Mouse (Mus musculus) embryonic facial prominence, embryonic 13.5 days (tissue): ENCODE measurements at regions not wholly inside any gene's neighbourhood (a gene's known extent, or its start where the extent isn't known, plus 50 kb on each side); places are given as distances from the start of the nearest gene placed in this dataset.

ENCODE experiments used
- ATAC-seq: fragments of 200-750 bp; cut with Nextera tagmentation; 2 replicates; pipeline ENCODE4 v1.8.0; 2017; ENCODE audit warnings: low read depth; ENCODE audit not compliant: insufficient number of reproducible peaks, insufficient read depth, low FRiP score, low TSS enrichment
- H3K27ac ChIP-seq: fragments of 300-500 bp; sonication (generic); 2 replicates; pipeline ENCODE4 v1.5.1; 2015; ENCODE audit warnings: moderate library complexity, mild to moderate bottlenecking, inconsistent platforms
- H3K27me3 ChIP-seq: fragments of 300-500 bp; sonication (generic); 2 replicates; pipeline ENCODE4 v1.6.1; 2015; ENCODE audit warnings: mild to moderate bottlenecking, inconsistent platforms
- H3K36me3 ChIP-seq: fragments of 300-500 bp; sonication (generic); 2 replicates; pipeline ENCODE4 v1.6.1; 2015; ENCODE audit warnings: mild to moderate bottlenecking, inconsistent platforms
- H3K4me1 ChIP-seq: fragments of 300-500 bp; sonication (generic); 2 replicates; pipeline ENCODE4 v1.6.1; 2015; ENCODE audit warnings: inconsistent platforms
- H3K4me2 ChIP-seq: fragments of 300-500 bp; sonication (generic); 2 replicates; pipeline ENCODE4 v1.6.1; 2015; ENCODE audit warnings: moderate library complexity, mild to moderate bottlenecking, inconsistent platforms
- H3K4me3 ChIP-seq: fragments of 300-500 bp; sonication (generic); 2 replicates; pipeline ENCODE4 v1.5.1; 2015; ENCODE audit warnings: mild to moderate bottlenecking, inconsistent platforms
- H3K9ac ChIP-seq: fragments of 300-500 bp; sonication (generic); 2 replicates; pipeline ENCODE4 v1.6.1; 2015; ENCODE audit warnings: mild to moderate bottlenecking, inconsistent platforms
- H3K9me3 ChIP-seq: fragments of 300-500 bp; sonication (generic); 2 replicates; pipeline ENCODE4 v1.6.1; 2016; ENCODE audit warnings: inconsistent platforms
- WGBS: fragments of 180-500 bp; shearing (Covaris S2); methylation state at CpG from one replicate; pipeline ENCODE4 v1.1.7; 2015; ENCODE audit warnings: mixed read lengths; 5-methylcytosine and 5-hydroxymethylcytosine counted together

- WGBS, result 15% methylated on average over 13 of the region's 13 CpGs
- H3K36me3 ChIP-seq, result no peaks in the 10 kb centered on the region
- H3K9me3 ChIP-seq, result no peaks in the 10 kb centered on the region
- no peaks in the 10 kb centered on the region for H3K27me3 ChIP-seq
- peaks cover 36% of the 10 kb centered on the region for H3K4me1 ChIP-seq
- H3K4me3 ChIP-seq, result no peak overlapping the region
- H3K4me2 ChIP-seq, result peak overlapping the region; percentile 17
- H3K27ac ChIP-seq, result peak overlapping the region; percentile 41
- ATAC-seq, result no peak; the same call in 1 of the 2 replicates
- no peak overlapping the region for H3K9ac ChIP-seq
These were observed 215.6 kb upstream of the Jarid2 start for GRCm38 (mm10) chr13:44513378-44514285.

GRCm38 (mm10) chr13:44514636-44515158 lies 214.6 kb upstream of the Jarid2 start:
- Histone ChIP-seq H3K27ac (peak overlapping the region; percentile 41), H3K27me3 (0 out of 2 replicates have a peak, but pooled peaks cover 2% of the 10 kb centered on the region), H3K36me3 (no peaks in the 10 kb centered on the region), H3K9ac (no peak overlapping the region), H3K4me2 (peak overlapping the region; percentile 17), H3K9me3 (no peaks in the 10 kb centered on the region), H3K4me3 (no peak overlapping the region), H3K4me1 (peaks cover 36% of the 10 kb centered on the region)
- ATAC-seq, result 0 out of 2 replicates have a peak, but pooled peaks have one; percentile 52
- WGBS, result 26% methylated on average over 5 of the region's 5 CpGs

- WGBS, result 46% methylated on average over 4 of the region's 4 CpGs
- Histone ChIP-seq H3K4me3 (no peak overlapping the region), H3K27me3 (0 out of 2 replicates have a peak, but pooled peaks cover 2% of the 10 kb centered on the region), H3K9ac (no peak overlapping the region), H3K36me3 (no peaks in the 10 kb centered on the region), H3K4me2 (no peak overlapping the region), H3K4me1 (peaks cover 31% of the 10 kb centered on the region), H3K27ac (no peak overlapping the region), H3K9me3 (no peaks in the 10 kb centered on the region)
- ATAC-seq, result no peak
These were observed 212.4 kb upstream of the Jarid2 start for GRCm38 (mm10) chr13:44516863-44517262.

GRCm38 (mm10) chr13:44517312-44517711 lies 212.0 kb upstream of the Jarid2 start:
- H3K9ac ChIP-seq, result no peak overlapping the region
- H3K4me2 ChIP-seq, result no peak overlapping the region
- H3K36me3 ChIP-seq, result no peaks in the 10 kb centered on the region
- no peak overlapping the region for H3K4me3 ChIP-seq
- no peaks in the 10 kb centered on the region for H3K9me3 ChIP-seq
- 89% methylated on average over 9 of the region's 9 CpGs for WGBS
- H3K27ac ChIP-seq, result no peak overlapping the region
- H3K27me3 ChIP-seq, result 0 out of 2 replicates have a peak, but pooled peaks cover 2% of the 10 kb centered on the region
- H3K4me1 ChIP-seq, result peaks cover 31% of the 10 kb centered on the region
- ATAC-seq, result no peak

GRCm38 (mm10) chr13:44518215-44518614 lies 211.1 kb upstream of the Jarid2 start:
- 87% methylated on average over 4 of the region's 4 CpGs for WGBS
- Histone ChIP-seq H3K9me3 (no peaks in the 10 kb centered on the region), H3K27ac (no peak overlapping the region), H3K27me3 (0 out of 2 replicates have a peak, but pooled peaks cover 2% of the 10 kb centered on the region), H3K4me2 (no peak overlapping the region), H3K9ac (no peak overlapping the region), H3K36me3 (no peaks in the 10 kb centered on the region), H3K4me3 (no peak overlapping the region), H3K4me1 (peaks cover 26% of the 10 kb centered on the region)
- ATAC-seq, result no peak

- peaks cover 2% of the 10 kb centered on the region; the same call in 1 of the 2 replicates for H3K27me3 ChIP-seq
- no peak overlapping the region for H3K9ac ChIP-seq
- no peak for ATAC-seq
- H3K36me3 ChIP-seq, result no peaks in the 10 kb centered on the region
- no peaks in the 10 kb centered on the region for H3K4me1 ChIP-seq
- no peaks in the 10 kb centered on the region for H3K9me3 ChIP-seq
- no peak overlapping the region for H3K4me3 ChIP-seq
- no peak overlapping the region for H3K27ac ChIP-seq
- H3K4me2 ChIP-seq, result no peak overlapping the region
- WGBS, result 79% methylated on average over 4 of the region's 4 CpGs
These were observed 205.8 kb upstream of the Jarid2 start for GRCm38 (mm10) chr13:44523516-44523915.

GRCm38 (mm10) chr13:44530867-44531564 lies 198.3 kb upstream of the Jarid2 start:
- Histone ChIP-seq H3K9ac (no peak overlapping the region), H3K27me3 (no peaks in the 10 kb centered on the region), H3K27ac (no peak overlapping the region), H3K36me3 (no peaks in the 10 kb centered on the region), H3K4me1 (peaks cover 20% of the 10 kb centered on the region), H3K9me3 (no peaks in the 10 kb centered on the region), H3K4me2 (no peak overlapping the region), H3K4me3 (no peak overlapping the region)
- 65% methylated on average over 9 of the region's 9 CpGs for WGBS
- ATAC-seq, result no peak

GRCm38 (mm10) chr13:44532631-44533180 lies 196.6 kb upstream of the Jarid2 start:
- no peaks in the 10 kb centered on the region for H3K27me3 ChIP-seq
- H3K36me3 ChIP-seq, result no peaks in the 10 kb centered on the region
- no peak overlapping the region for H3K27ac ChIP-seq
- H3K4me3 ChIP-seq, result no peak overlapping the region
- WGBS, result 72% methylated on average over 11 of the region's 11 CpGs
- peaks cover 20% of the 10 kb centered on the region for H3K4me1 ChIP-seq
- H3K9me3 ChIP-seq, result no peaks in the 10 kb centered on the region
- no peak for ATAC-seq
- H3K9ac ChIP-seq, result no peak overlapping the region
- no peak overlapping the region for H3K4me2 ChIP-seq

- H3K4me1 ChIP-seq, result peaks cover 20% of the 10 kb centered on the region
These were observed 194.6 kb upstream of the Jarid2 start for GRCm38 (mm10) chr13:44534575-44535080.

GRCm38 (mm10) chr13:44535441-44535840 lies 193.8 kb upstream of the Jarid2 start:
- H3K4me2 ChIP-seq, result peak overlapping the region; percentile 14; the same call in 1 of the 2 replicates
- H3K4me1 ChIP-seq, result peaks cover 20% of the 10 kb centered on the region
- no peak for ATAC-seq
- H3K36me3 ChIP-seq, result no peaks in the 10 kb centered on the region
- no peaks in the 10 kb centered on the region for H3K27me3 ChIP-seq
- H3K9ac ChIP-seq, result no peak overlapping the region
- H3K27ac ChIP-seq, result peak overlapping the region; percentile 4; the same call in 1 of the 2 replicates
- no peaks in the 10 kb centered on the region for H3K9me3 ChIP-seq
- 44% methylated on average over 18 of the region's 18 CpGs for WGBS
- no peak overlapping the region for H3K4me3 ChIP-seq

More at GRCm38 (mm10) chr13:44534575-44535080, 194.6 kb upstream of the Jarid2 start:
- no peak for ATAC-seq
- Histone ChIP-seq H3K27ac (no peak overlapping the region), H3K4me2 (no peak overlapping the region), H3K9ac (no peak overlapping the region), H3K4me3 (no peak overlapping the region), H3K36me3 (no peaks in the 10 kb centered on the region), H3K9me3 (no peaks in the 10 kb centered on the region), H3K27me3 (no peaks in the 10 kb centered on the region)
- WGBS, result 79% methylated on average over 6 of the region's 6 CpGs

GRCm38 (mm10) chr13:44538238-44538637 lies 191.0 kb upstream of the Jarid2 start:
- Histone ChIP-seq H3K36me3 (no peaks in the 10 kb centered on the region), H3K27me3 (no peaks in the 10 kb centered on the region), H3K9me3 (no peaks in the 10 kb centered on the region), H3K9ac (no peak overlapping the region), H3K27ac (no peak overlapping the region), H3K4me2 (no peak overlapping the region), H3K4me1 (peaks cover 9% of the 10 kb centered on the region; the same call in 1 of the 2 replicates), H3K4me3 (no peak overlapping the region)
- no peak for ATAC-seq
- 93% methylated on average over 7 of the region's 7 CpGs for WGBS
